Mouse (Mus musculus) frontal cortex, postnatal 10 days (tissue): ENCODE measurements around the gene Slc29a3.
"Not testable (repeated sequence)": the region's sequence is repeated elsewhere in the genome, so short reads cannot be mapped to it uniquely, and the experiment has no call there.

Experiments used
- DNase-seq, 2 experiments: peaks; one replicate each; pipeline ENCODE4 v3.0.0; 2022; ENCODE audit warnings: low spot score in 2 of 2, mixed read lengths in 1 of 2

Slc29a3 gene

GRCm38 (mm10) chr10:60767400-60767799, 14.8 kb upstream of the Slc29a3 start:
- DNase-seq, result no peak

GRCm38 (mm10) chr10:60762126-60762525, 9.5 kb upstream of the Slc29a3 start:
- DNase-seq, result no peak

GRCm38 (mm10) chr10:60760377-60760776, 7.8 kb upstream of the Slc29a3 start:
- peak; percentile 81 to 89 for DNase-seq

GRCm38 (mm10) chr10:60756992-60757391, 4.4 kb upstream of the Slc29a3 start:
- DNase-seq, result peak in 1 of 2 experiments; percentile 64

GRCm38 (mm10) chr10:60756146-60756545, 3.6 kb upstream of the Slc29a3 start:
- DNase-seq, result no peak

GRCm38 (mm10) chr10:60753941-60754340, 1.3 kb upstream of the Slc29a3 start:
- peak in 1 of 2 experiments; percentile 3 for DNase-seq

GRCm38 (mm10) chr10:60753261-60753660, 667 bp upstream of the Slc29a3 start:
- DNase-seq, result peak in 1 of 2 experiments; percentile 14

GRCm38 (mm10) chr10:60747667-60748212, 4.9 kb downstream of the Slc29a3 start:
- DNase-seq, result peak in 1 of 2 experiments; percentile 5

- DNase-seq, result peak in 1 of 2 experiments; percentile 6
Observed at GRCm38 (mm10) chr10:60746512-60746911, 6.1 kb downstream of the Slc29a3 start.

GRCm38 (mm10) chr10:60744543-60745290, 7.9 kb downstream of the Slc29a3 start:
- peak in 1 of 2 experiments; percentile 4 for DNase-seq

GRCm38 (mm10) chr10:60743681-60744080, 8.9 kb downstream of the Slc29a3 start:
- DNase-seq, result no peak

- no peak for DNase-seq
Observed at GRCm38 (mm10) chr10:60742942-60743341, 9.7 kb downstream of the Slc29a3 start.

- not testable (repeated sequence) for DNase-seq
Observed at GRCm38 (mm10) chr10:60742296-60742695, 10.3 kb downstream of the Slc29a3 start.

- DNase-seq, result peak in 1 of 2 experiments; percentile 4
Observed at GRCm38 (mm10) chr10:60741435-60741834, 11.2 kb downstream of the Slc29a3 start.

- peak in 1 of 2 experiments; percentile 41 for DNase-seq
Observed at GRCm38 (mm10) chr10:60739619-60740363, 12.8 kb downstream of the Slc29a3 start.

- DNase-seq, result peak in 1 of 2 experiments; percentile 9
Observed at GRCm38 (mm10) chr10:60737886-60738640, 14.5 kb downstream of the Slc29a3 start.

- no peak for DNase-seq
Observed at GRCm38 (mm10) chr10:60737169-60737728, 15.3 kb downstream of the Slc29a3 start.

GRCm38 (mm10) chr10:60735737-60736136, 16.9 kb downstream of the Slc29a3 start:
- no peak for DNase-seq

GRCm38 (mm10) chr10:60733471-60733870, 19.1 kb downstream of the Slc29a3 start:
- DNase-seq, result no peak

- DNase-seq, result no peak
Observed at GRCm38 (mm10) chr10:60732397-60732861, 20.2 kb downstream of the Slc29a3 start.

- DNase-seq, result no peak
Observed at GRCm38 (mm10) chr10:60731742-60732141, 20.9 kb downstream of the Slc29a3 start.
